Mouse (Mus musculus) small intestine, adult 2 months (tissue): ENCODE data around the gene Lrrc72. TPM values are rescaled to one million over a fixed set of nuclear protein-coding genes. Genes with fewer than 3 reads are reported as not detected.

ENCODE experiments used
- H3K27ac ChIP-seq: fragments of 200-500 bp; 2 replicates; pipeline ENCODE4 v1.5.1; 2012; ENCODE audit warnings: low read depth, low read length, control low read depth, inconsistent platforms; ENCODE audit not compliant: insufficient read depth
- H3K27me3 ChIP-seq: fragments of 200-500 bp; 2 replicates; pipeline ENCODE4 v1.6.1; 2012; ENCODE audit warnings: mild to moderate bottlenecking, moderate library complexity, low read length, inconsistent platforms; ENCODE audit not compliant: control insufficient read depth, insufficient read depth
- H3K36me3 ChIP-seq: fragments of 200-500 bp; 2 replicates; pipeline ENCODE4 v1.6.1; 2012; ENCODE audit warnings: mild to moderate bottlenecking, low read length, control low read depth, inconsistent platforms; ENCODE audit not compliant: control insufficient read depth, insufficient read depth
- H3K4me1 ChIP-seq: fragments of 200-500 bp; 2 replicates; pipeline ENCODE4 v1.6.1; 2012; ENCODE audit warnings: low read length, inconsistent platforms, mixed read lengths; ENCODE audit not compliant: control insufficient read depth, insufficient read depth, insufficient read length
- H3K4me3 ChIP-seq: fragments of 200-500 bp; 2 replicates; pipeline ENCODE4 v1.5.1; 2012; ENCODE audit warnings: low read depth, mild to moderate bottlenecking, control low read depth, inconsistent platforms, low read length, moderate library complexity
- CTCF ChIP-seq: fragments of 200-500 bp; IDR thresholded peaks from 2 replicates; pipeline ENCODE4 v1.5.1; 2012; ENCODE audit warnings: low read depth, mild to moderate bottlenecking, control low read depth, inconsistent platforms, low read length, moderate library complexity, mixed read lengths; ENCODE audit not compliant: insufficient replicate concordance, insufficient read length; ENCODE audit errors: extremely low read depth
- POLR2A ChIP-seq: fragments of 200-500 bp; IDR thresholded peaks from 2 replicates; pipeline ENCODE4 v1.6.1; 2012; ENCODE audit warnings: low read depth, mild to moderate bottlenecking, control low read depth, inconsistent platforms, low read length, moderate library complexity
- WGBS: fragments of 180-500 bp; shearing (Covaris S2); methylation state at CpG from one replicate; pipeline ENCODE4 v1.1.7; 2018; 5-methylcytosine and 5-hydroxymethylcytosine counted together
- polyA plus RNA-seq: library from polyadenylated mRNA; depleted of rRNA; stranded (reverse); fragments of >200 nt; gene quantifications from 2 replicates; pipeline ENCODE4 v1.2.3, GENCODE M21; 2012

The Lrrc72 gene
- polyA plus RNA-seq, 1 experiment = not detected

GRCm38 (mm10) chr12:36262116-36262721 lies 9.0 kb upstream of the Lrrc72 start:
- no peak for TF ChIP-seq POLR2A
- TF ChIP-seq CTCF = no peak
- H3K36me3 ChIP-seq = no peaks in the 10 kb centered on the region
- no peaks in the 10 kb centered on the region for H3K4me1 ChIP-seq
- H3K27ac ChIP-seq = no peak overlapping the region
- H3K4me3 ChIP-seq = no peak overlapping the region
- 71% methylated on average over 11 of the region's 11 CpGs for WGBS
- no peaks in the 10 kb centered on the region for H3K27me3 ChIP-seq

GRCm38 (mm10) chr12:36255413-36255812 lies 2.2 kb upstream of the Lrrc72 start:
- H3K27me3 ChIP-seq = no peaks in the 10 kb centered on the region
- no peak overlapping the region for H3K4me3 ChIP-seq
- no peaks in the 10 kb centered on the region for H3K36me3 ChIP-seq
- no peaks in the 10 kb centered on the region for H3K4me1 ChIP-seq
- H3K27ac ChIP-seq = no peak overlapping the region
- 58% methylated on average over 5 of the region's 5 CpGs for WGBS
- TF ChIP-seq CTCF (no peak), POLR2A (no peak)

- TF ChIP-seq POLR2A (no peak), CTCF (no peak)
- H3K27me3 ChIP-seq = no peaks in the 10 kb centered on the region
- no peaks in the 10 kb centered on the region for H3K4me1 ChIP-seq
- 74% methylated on average over 3 of the region's 3 CpGs for WGBS
- H3K36me3 ChIP-seq = no peaks in the 10 kb centered on the region
- H3K4me3 ChIP-seq = no peak overlapping the region
- no peak overlapping the region for H3K27ac ChIP-seq
Observed at GRCm38 (mm10) chr12:36241171-36241570, 12.0 kb downstream of the Lrrc72 start.

- TF ChIP-seq CTCF (no peak), POLR2A (no peak)
- Histone ChIP-seq H3K27me3 (no peaks in the 10 kb centered on the region), H3K27ac (no peak overlapping the region), H3K4me3 (no peak overlapping the region), H3K36me3 (no peaks in the 10 kb centered on the region), H3K4me1 (peaks cover 5% of the 10 kb centered on the region; the same call in 1 of the 2 replicates)
- WGBS = 69% methylated on average over 2 of the region's 2 CpGs
Observed at GRCm38 (mm10) chr12:36231386-36231785, 21.8 kb downstream of the Lrrc72 start.

GRCm38 (mm10) chr12:36224392-36224791 lies 28.8 kb downstream of the Lrrc72 start:
- 52% methylated on average over 4 of the region's 4 CpGs for WGBS
- no peaks in the 10 kb centered on the region for H3K27me3 ChIP-seq
- H3K27ac ChIP-seq = no peak overlapping the region
- no peak for TF ChIP-seq POLR2A
- TF ChIP-seq CTCF = no peak
- H3K4me1 ChIP-seq = peaks cover 5% of the 10 kb centered on the region; the same call in 1 of the 2 replicates
- no peaks in the 10 kb centered on the region for H3K36me3 ChIP-seq
- no peak overlapping the region for H3K4me3 ChIP-seq

- WGBS = 14% methylated on average over 10 of the region's 10 CpGs
- H3K4me3 ChIP-seq = no peak overlapping the region
- H3K4me1 ChIP-seq = peaks cover 3% of the 10 kb centered on the region; the same call in 1 of the 2 replicates
- H3K27ac ChIP-seq = no peak overlapping the region
- TF ChIP-seq POLR2A (no peak), CTCF (no peak)
- H3K36me3 ChIP-seq = no peaks in the 10 kb centered on the region
- H3K27me3 ChIP-seq = no peaks in the 10 kb centered on the region
Observed at GRCm38 (mm10) chr12:36216905-36217304, 36.3 kb downstream of the Lrrc72 start.

GRCm38 (mm10) chr12:36216230-36216629 lies 37.0 kb downstream of the Lrrc72 start:
- WGBS = 37% methylated on average over 4 of the region's 4 CpGs
- H3K4me3 ChIP-seq = no peak overlapping the region
- H3K4me1 ChIP-seq = peaks cover 3% of the 10 kb centered on the region; the same call in 1 of the 2 replicates
- no peaks in the 10 kb centered on the region for H3K27me3 ChIP-seq
- no peak overlapping the region for H3K27ac ChIP-seq
- TF ChIP-seq CTCF = no peak
- no peak for TF ChIP-seq POLR2A
- no peaks in the 10 kb centered on the region for H3K36me3 ChIP-seq
